Mouse (Mus musculus) cortical plate, adult 2 months (tissue): Measurements from ENCODE around the gene Cadm4. TPM values are rescaled to one million over a fixed set of nuclear protein-coding genes. Genes with fewer than 3 reads are reported as not detected.

Experiments used
- H3K27ac ChIP-seq: fragments of 200-500 bp; 2 replicates; pipeline ENCODE4 v1.5.1; 2012; ENCODE audit warnings: low read length, control low read depth, inconsistent platforms; ENCODE audit not compliant: insufficient read depth
- H3K4me1 ChIP-seq: fragments of 200-500 bp; 2 replicates; pipeline ENCODE4 v1.6.1; 2011; ENCODE audit warnings: low read length; ENCODE audit not compliant: control insufficient read depth, insufficient read depth
- H3K4me3 ChIP-seq: fragments of 200-500 bp; 2 replicates; pipeline ENCODE4 v1.5.1; 2011; ENCODE audit warnings: mild to moderate bottlenecking, low read length, control low read depth; ENCODE audit not compliant: insufficient read depth
- CTCF ChIP-seq: fragments of 200-500 bp; IDR thresholded peaks from 2 replicates; pipeline ENCODE4 v1.5.1; 2011; ENCODE audit warnings: mild to moderate bottlenecking, control low read depth, low read length; ENCODE audit not compliant: insufficient read depth; ENCODE audit errors: extremely low read depth
- POLR2A ChIP-seq: fragments of 200-500 bp; IDR thresholded peaks from 2 replicates; pipeline ENCODE4 v1.6.1; 2011; ENCODE audit warnings: mild to moderate bottlenecking, low read length, control low read depth; ENCODE audit not compliant: insufficient read depth; ENCODE audit errors: extremely low read depth
- polyA plus RNA-seq: library from polyadenylated mRNA; depleted of rRNA; stranded (reverse); fragments of >200 nt; gene quantifications from 2 replicates; pipeline ENCODE4 v1.2.3, GENCODE M21; 2012

Gene Cadm4
- polyA plus RNA-seq, 1 experiment: 234 TPM

DNA sequence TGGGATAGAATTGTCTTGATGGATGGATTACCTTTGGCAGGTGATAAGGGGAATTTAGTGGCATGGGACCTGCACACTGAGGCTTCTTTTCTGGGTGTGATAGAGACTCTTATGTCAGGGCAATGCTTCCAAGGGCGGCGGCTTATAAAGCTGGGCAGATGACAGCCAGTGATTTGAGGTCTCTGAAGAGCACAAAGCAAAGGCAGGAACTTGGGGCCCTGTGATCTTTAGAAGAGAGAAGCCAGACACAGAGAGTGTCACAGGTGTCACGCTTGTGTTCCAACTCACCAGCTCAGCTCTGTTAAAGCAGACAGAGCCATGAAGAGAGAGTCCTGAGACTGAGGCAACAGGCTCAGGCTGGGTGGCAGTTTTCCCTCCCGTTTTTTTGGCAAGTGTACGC lies 13.9 kb upstream of the Cadm4 start:
- Histone ChIP-seq H3K27ac (no peak overlapping the region), H3K4me3 (no peak overlapping the region), H3K4me1 (no peaks in the 10 kb centered on the region)
- TF ChIP-seq POLR2A (no peak), CTCF (no peak)

DNA sequence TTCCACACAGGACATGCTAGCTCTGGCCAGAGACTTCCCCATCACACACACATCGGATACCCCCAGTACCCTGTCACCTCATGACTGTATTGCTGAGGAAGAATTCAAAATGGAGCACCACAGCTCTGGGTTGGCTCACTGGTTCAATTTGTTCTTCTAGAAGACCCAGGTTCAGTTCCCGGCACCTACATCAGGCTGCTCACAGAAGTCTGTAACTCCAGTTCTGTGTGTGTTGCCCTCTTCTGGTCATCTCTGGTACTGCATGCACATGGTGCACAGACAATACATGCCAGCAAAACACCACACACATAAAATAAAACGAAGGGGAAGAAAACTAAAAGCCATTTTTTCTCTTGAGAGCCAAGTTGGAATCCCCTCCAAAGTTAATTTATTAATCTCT lies 12.7 kb upstream of the Cadm4 start:
- TF ChIP-seq POLR2A (no peak), CTCF (no peak)
- Histone ChIP-seq H3K4me1 (no peaks in the 10 kb centered on the region), H3K4me3 (no peak overlapping the region), H3K27ac (no peak overlapping the region)

DNA sequence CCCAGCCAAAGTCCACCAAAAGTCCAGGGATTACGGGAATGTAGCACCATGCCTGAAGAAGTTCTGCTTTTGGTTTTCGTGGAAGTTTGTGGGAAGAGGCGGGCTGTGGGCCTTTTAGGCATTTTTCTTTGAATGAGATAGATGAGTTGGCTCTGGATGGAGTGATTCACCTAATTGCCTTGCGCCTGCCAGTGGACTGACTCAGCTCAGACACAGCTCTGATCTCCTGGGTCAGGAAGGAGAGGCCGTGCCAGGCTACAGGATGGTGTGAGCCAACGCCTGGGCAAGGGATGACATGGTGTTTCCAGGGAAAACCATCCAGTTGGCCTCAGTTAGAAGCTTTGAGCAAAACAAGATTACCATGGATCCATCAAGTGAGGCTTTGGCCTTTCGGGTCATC lies 11.5 kb upstream of the Cadm4 start:
- no peak for TF ChIP-seq POLR2A
- no peak for TF ChIP-seq CTCF
- Histone ChIP-seq H3K4me3 (no peak overlapping the region), H3K4me1 (peaks cover 1% of the 10 kb centered on the region; the same call in 1 of the 2 replicates), H3K27ac (no peak overlapping the region)

DNA sequence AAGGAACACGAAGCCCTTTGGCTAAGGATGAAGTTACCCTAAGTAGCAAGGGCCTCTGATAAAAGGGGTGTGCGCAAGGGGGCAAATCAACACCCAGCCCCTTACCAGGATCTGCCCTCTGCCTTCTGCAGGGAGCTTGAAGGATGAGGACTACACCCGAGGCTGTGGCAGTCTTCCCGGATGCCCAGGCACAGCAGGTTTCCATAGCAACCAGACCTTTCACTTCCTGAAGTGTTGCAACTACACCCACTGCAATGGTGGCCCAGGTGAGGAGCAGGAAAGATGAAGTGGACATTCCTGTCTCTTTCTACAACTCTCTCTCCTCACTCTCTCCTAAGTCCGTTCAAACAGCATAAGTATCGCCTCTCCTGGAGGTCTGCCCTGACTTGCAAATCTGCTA lies 9.4 kb upstream of the Cadm4 start:
- TF ChIP-seq CTCF (no peak), POLR2A (no peak)
- peaks cover 1% of the 10 kb centered on the region; the same call in 1 of the 2 replicates for H3K4me1 ChIP-seq

DNA sequence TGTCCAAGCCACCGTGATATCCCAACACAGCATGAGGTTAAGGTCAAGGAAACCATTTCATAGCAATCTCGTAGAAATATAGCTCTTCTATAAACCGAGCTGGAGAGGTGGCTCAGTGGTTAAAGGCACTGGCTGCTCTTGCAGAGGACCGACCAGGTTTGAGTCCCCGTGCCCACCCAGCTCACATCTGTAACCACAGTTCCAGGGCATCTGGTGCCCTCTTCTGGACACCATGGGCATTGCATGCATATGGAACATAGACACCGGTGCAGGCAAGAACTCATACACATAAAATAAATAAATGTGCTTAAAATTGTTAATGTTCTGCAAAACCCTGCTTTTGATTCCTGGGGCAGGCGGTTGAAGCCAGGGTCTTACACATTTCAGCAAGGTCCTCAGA lies 8.9 kb upstream of the Cadm4 start:
- peaks cover 1% of the 10 kb centered on the region; the same call in 1 of the 2 replicates for H3K4me1 ChIP-seq
- H3K27ac ChIP-seq: no peak overlapping the region
- no peak overlapping the region for H3K4me3 ChIP-seq
- TF ChIP-seq POLR2A (no peak), CTCF (peak; percentile 61)

More for the DNA sequence above, 9.4 kb upstream of the Cadm4 start:
- Histone ChIP-seq H3K27ac (no peak overlapping the region), H3K4me3 (no peak overlapping the region)

DNA sequence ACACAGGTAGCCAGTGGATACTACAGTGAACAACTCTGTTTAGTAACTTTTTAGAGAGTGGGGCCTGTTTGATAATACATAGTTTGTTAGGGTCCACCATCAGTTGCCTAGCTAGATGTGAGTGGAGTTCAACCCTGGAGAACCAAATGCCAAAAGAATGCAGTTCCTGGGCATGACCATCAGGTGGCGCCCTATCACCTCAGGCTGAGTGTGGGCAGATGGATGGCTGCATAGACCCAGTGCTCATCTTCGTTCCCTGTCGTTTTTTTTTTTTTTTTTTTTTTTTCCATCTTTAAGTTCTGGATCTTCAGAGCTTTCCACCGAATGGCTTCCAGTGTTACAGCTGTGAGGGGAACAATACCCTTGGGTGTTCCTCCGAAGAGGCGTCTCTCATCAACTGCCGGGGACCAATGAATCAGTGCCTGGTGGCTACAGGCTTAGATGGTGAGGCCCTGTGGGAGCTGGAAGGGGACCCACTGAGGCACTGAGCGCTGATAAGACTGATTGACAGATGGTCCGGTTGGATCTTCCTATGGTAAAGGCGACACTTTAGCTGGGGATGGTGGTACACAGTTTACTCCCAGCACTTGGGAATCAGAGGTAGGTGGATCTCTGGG lies 7.8 kb upstream of the Cadm4 start:
- Histone ChIP-seq H3K4me3 (no peak overlapping the region), H3K4me1 (peaks cover 1% of the 10 kb centered on the region; the same call in 1 of the 2 replicates), H3K27ac (no peak overlapping the region)
- TF ChIP-seq CTCF (peak; percentile 98), POLR2A (no peak)

DNA sequence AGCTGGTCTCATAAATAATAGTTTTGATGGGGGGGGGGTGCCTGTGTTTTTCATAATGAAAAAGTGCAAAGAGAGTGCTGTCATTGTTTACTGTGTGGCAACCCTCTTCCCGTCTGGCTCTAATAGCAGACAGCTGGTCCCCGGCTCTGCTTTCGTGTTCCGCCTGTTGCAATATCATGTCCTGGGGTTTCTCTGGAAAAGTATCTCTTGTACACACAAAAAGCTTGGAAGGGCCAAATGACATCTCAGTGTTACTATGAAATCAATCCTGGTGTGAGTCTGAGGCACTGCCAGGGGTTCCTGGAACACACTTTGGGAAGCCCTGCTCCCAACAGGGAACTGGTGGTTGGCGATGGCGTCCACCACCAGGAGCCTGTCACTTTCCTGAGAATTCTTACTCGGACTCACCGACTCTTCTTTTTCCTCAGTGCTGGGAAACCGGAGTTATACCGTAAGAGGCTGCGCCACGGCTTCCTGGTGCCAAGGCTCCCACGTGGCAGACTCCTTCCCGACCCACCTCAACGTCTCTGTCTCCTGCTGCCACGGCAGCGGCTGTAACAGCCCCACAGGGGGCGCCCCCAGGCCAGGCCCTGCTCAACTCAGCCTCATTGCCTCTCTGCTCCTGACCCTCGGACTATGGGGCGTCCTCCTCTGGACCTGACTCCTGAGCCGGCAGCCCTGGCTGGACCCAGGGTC lies 6.9 kb upstream of the Cadm4 start:
- H3K4me1 ChIP-seq: peaks cover 1% of the 10 kb centered on the region; the same call in 1 of the 2 replicates
- no peak for TF ChIP-seq CTCF
- no peak for TF ChIP-seq POLR2A
- no peak overlapping the region for H3K4me3 ChIP-seq
- H3K27ac ChIP-seq: no peak overlapping the region

DNA sequence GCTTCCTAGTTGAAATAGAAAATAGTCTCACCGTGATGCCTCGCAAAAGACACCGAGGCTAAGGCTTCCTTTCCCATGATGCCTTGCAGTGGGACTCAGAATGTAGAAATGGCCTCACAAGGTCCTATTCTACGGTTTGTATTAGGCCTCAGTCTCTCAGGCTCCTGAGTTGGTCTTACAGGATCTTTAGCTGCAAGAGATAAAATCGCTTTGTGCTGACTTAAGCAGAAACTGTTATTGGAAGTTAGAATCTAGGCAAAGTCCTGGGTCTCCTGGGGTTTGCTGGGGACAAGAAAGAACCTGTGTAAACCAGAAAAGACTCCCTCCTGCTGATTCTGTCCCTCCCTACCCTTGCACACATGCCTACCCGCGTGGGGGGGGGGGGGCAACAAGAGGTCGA lies 5.5 kb upstream of the Cadm4 start:
- H3K4me3 ChIP-seq: no peak overlapping the region
- no peak overlapping the region for H3K27ac ChIP-seq
- TF ChIP-seq POLR2A (no peak), CTCF (no peak)
- H3K4me1 ChIP-seq: peaks cover 1% of the 10 kb centered on the region; the same call in 1 of the 2 replicates

DNA sequence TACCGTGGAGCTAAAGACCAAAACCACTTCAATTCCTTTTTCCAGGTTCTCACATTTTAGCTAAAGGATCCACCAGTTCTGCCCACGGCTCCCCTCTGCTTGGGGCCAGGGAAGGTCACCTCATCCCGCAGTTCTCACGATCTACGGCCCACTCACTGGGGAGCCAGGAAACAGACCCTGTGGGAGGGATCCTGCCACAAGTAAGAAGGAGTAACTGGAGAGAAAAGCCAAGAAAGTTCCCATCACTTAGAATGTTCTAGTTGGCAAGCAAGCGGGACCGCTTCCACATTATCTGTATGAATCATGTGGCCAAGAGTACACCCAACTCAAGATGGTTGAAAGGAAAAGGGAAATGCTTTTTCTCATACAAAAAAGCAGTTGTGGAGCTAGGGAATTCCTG lies 5.0 kb upstream of the Cadm4 start:
- Histone ChIP-seq H3K4me1 (peaks cover 1% of the 10 kb centered on the region; the same call in 1 of the 2 replicates), H3K4me3 (no peak overlapping the region), H3K27ac (no peak overlapping the region)
- no peak for TF ChIP-seq POLR2A
- TF ChIP-seq CTCF: no peak

DNA sequence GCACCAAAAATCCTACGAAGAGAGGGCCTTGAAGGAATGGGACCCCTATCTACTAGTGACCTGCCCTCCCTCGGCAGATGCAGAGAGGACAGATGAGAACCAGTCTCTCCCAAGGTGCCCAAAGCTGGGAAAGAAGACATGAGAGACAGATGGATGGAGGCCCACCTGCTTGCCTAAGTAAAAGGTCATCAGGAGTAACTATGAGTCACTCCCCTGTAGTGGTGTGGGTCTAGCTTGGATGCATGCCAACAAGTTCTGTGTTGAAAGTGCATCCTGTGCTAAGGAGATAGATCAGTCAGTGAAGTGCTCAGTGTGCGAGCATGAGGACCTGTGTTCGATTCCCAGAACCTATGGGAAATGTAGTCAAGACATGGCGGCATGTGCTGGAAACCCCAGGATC lies 2.9 kb upstream of the Cadm4 start:
- Histone ChIP-seq H3K27ac (no peak overlapping the region), H3K4me1 (peaks cover 1% of the 10 kb centered on the region; the same call in 1 of the 2 replicates), H3K4me3 (no peak overlapping the region)
- TF ChIP-seq CTCF: no peak
- no peak for TF ChIP-seq POLR2A
